Mouse (Mus musculus) lung, postnatal 0 days (tissue): ENCODE results near the gene Prcc.
"Not testable (repeated sequence)": the region's sequence is repeated elsewhere in the genome, so short reads cannot be mapped to it uniquely, and the experiment has no call there.

Source experiments
- CTCF ChIP-seq: IDR thresholded peaks from 2 replicates; pipeline ENCODE4 v1.5.1; 2016; ENCODE audit warnings: antibody characterized with exemption, mild to moderate bottlenecking
- EP300 ChIP-seq: IDR thresholded peaks from 2 replicates; pipeline ENCODE4 v1.6.1; 2016; ENCODE audit warnings: antibody characterized with exemption, mild to moderate bottlenecking, control low read depth

- not testable (repeated sequence) for TF ChIP-seq EP300
- peak; percentile 41 for TF ChIP-seq CTCF
These were observed 2.0 kb upstream of the Prcc start for GRCm38 (mm10) chr3:87887400-87887799.
